Mouse (Mus musculus): ENCODE results near the gene Rap2a.

Rap2a gene

DNA sequence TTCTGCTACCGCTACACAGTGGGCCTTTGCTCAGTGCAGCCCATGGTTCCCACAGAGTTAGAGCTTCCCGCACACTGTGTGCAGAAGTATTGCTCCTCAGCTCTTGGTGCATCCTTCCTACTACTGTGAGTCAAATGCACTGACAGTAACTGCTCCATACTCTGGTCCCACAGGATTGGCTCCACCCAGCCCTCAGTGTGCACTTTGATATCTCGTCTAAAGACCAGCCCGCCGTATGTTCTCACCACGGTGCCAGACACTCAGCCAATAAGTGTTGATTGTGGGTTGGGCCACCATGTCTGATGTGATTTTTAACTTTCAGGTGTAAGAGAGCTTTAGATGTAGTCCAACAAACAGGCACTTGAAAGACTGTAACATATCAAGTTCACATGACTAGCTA lies 21.4 kb downstream of the Rap2a start:
- DNase-seq (ENCODE audit: low read depth, low spot score) = no peak

DNA sequence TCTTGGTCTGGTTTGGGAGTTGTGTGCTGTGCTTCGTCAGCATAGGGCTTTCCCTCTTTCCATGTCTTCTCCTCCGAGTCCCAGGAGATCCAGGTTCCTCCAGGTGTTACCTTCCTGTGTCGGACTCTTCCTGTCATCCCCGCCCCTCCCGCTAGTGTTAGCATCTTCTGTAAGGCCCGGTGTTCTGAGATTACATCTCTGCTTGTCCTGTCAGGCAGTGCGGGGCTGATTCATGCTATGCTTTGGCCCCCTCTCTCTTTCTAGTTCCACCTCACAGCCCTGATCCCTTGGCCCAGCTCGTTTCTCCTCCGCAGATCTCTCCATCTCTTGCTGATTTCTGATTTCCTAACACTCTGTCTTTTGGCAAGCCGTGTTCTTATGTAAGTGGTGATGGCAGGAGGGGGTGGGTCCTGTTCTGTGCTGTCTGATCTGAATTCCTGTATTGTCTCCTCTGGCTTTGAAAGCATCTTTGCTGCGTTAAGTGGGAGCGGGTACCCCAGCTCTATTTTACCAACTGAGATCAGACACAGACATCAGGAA lies 21.8 kb downstream of the Rap2a start:
- DNase-seq (ENCODE audit: low read depth, low spot score) = no peak

DNA sequence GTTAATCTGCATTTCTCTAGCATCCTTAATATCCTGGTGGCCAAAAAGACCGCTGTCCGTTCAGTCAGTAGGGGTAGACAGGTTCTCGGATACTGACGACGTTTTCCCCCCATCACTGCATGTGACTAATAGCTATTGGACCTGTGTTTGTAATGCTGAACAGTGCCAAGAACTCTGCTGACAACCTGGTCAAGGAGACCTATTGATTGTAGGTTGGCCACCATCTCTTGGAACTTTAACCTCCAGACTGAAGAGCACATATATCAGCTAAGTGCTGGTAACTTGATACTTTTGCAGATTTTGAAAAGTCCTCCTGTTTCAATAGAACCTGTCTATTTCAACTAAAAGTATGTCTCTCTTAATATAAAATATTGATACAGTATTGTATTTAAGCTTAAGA lies 22.5 kb downstream of the Rap2a start:
- DNase-seq (ENCODE audit: low read depth, low spot score) = no peak

DNA sequence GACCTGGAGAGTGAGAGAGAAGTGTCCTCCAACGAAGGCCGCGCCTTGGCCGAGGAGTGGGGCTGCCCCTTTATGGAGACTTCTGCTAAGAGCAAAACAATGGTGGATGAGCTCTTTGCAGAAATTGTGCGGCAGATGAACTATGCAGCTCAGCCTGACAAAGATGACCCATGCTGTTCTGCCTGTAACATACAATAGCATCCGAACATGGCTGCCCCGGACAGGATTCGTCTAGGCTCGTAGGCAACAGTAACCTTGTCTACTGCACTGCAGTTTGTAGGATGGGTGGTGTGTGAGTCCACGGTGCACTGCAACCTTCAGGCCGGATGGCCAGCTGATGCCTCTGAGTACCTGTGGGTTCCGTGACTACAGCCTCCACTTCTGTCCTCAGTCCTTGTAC lies 25.4 kb downstream of the Rap2a start:
- no peak for DNase-seq (ENCODE audit: low read depth, low spot score)

DNA sequence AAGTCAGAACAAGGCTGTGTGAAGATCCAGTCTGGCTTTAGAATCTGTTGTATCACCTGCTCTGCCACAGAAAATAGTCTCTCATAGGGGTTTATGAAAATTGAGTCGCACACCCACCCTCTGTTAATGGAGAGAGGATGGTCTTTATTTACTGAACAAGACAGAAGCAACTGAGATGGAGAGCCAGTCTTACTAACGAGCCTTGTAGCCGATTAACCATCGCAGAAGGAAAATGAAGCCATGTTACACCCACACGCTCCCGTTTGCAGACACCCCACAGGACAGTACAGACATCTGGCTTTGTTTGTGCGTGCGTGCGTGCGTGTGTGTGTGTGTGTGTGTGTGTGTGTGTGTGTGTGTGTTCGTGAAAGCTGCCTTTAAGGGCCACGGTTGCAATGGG lies 26.2 kb downstream of the Rap2a start:
- no peak for DNase-seq (ENCODE audit: low read depth, low spot score)

DNA sequence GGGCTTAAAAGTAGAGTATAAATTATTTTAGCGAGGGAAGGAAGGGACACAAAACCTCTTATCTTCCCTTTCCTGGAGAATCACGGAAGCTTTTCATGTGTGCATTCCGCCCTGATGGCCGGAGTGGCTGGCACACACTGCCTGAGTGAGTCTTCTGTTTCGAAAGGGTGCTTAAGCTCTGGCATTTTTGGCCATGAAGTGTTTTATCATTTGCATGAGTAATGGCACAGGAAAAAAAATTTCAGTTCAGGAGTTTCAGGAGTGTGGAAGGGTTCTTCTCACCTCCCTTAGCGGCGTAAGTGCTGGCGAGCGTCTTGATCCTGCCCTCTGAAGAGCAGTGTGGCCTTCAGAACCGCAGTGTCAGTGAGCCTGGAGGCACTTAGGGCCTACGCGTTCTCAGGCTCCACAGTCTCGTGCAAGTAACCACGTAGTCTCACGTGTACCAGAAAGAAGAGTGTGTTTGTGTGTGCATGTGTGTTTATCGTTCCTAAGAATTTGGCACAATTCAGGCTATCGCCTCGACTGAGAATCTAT lies 26.8 kb downstream of the Rap2a start:
- no peak for DNase-seq (ENCODE audit: low read depth, low spot score)

DNA sequence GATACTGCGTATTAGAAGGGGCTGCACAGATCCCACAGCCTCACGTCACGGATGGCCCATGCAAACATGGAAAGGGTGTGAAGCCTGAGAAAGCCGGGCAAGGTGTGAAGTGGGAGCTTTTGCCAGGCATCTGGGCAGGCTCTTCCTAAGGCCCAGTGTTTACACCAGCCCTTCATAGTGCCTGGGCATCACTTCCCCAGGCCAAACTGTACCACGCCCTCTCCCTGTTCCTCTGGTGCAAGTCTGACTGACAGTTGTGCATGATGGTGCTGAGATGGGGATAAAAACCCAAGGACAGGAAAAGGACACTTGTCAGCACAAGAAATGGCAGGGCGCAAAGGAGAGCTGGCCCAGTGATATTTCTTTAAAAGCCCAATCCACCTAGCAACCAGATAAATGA lies 27.7 kb downstream of the Rap2a start:
- no peak for DNase-seq (ENCODE audit: low read depth, low spot score)

DNA sequence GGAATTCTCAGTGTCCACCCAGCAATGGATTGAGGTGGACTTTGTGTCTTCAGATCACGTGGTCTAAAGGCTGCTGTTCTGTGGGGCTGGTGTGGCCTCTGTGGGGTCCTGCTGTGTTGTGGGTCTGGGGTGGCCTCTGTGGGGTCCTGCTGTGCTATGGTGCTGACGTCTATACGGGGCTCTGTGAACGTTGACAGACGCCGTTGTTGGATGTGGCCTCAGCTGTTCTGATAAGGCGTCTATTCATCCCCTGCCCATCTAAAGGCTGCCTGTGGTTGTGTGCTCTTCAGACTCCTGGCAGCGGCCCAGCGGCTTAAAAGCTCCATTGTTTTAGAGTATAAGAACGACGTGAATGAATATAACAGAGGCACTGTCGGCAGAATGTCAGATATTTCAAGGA lies 29.3 kb downstream of the Rap2a start:
- no peak for DNase-seq (ENCODE audit: low read depth, low spot score)

DNA sequence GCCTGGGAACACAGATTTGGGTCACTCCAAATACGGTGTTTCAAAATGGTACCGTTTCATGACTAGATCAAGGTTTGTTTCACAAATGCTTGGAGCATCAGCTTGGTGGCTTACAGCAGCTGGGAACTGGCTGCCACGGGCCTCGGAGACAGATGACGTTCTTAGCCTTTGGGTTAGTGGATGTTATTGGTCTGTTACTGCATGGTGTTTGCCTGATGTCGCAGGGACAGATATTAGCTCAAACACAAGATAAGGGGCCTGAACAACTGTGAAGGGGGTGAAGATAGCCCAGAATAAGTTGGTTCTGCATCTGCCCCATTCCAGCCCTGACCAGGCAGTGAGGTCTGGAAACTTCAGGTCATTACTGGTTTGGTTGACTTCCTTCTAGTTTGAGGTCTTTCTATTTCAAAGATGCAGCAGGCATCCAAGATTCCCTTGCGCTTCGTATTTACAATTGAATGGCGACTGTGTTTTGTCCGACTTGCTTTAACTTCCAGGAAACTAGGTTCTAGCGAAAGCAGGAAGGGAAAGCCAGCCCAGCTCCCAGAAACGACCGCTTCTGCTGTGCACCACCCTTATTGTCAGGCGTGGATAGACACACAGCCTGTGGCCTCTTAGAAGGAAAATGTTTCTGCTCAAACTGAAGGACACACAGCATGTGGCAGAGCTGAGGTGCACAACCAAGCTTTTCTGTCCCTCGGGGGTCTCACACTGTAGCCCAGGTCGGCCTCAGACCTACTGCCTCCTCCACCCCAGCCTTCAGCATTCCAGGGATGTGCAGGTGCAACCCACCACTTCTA lies 30.5 kb downstream of the Rap2a start:
- no peak for DNase-seq (ENCODE audit: low read depth, low spot score)

DNA sequence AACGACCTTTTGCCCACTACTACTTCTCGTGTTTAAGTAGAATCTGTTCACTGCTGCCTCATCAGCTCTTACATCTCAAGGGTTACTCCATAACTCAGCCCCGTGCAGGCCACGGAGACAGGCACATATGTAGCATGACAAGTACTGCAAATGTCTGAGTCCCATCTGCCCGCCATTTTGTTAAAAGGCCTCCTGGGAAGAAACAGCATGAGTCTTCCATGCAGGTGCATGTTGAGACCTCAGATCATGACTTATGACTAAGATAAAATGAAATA lies 31.1 kb downstream of the Rap2a start:
- no peak for DNase-seq (ENCODE audit: low read depth, low spot score)

DNA sequence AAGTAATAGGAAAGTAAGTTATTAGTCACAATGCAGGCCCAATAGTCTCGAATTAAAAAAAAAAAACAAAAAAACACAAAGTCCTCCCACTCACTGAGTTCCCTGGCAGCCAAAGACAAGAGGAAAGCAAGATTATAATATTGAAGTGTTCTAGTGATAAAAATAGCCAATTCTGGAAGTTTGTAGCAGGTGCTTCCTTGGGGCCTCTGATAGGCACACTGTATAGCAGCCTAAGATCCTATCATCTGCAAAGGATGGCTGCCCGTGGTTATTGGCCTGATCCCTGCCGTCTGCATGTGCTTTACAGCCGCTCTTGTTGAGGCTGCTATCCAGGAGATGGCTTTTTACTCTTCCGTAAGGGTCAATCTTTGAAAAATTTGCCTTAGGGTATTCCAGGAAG lies 33.6 kb downstream of the Rap2a start:
- DNase-seq (ENCODE audit: low read depth, low spot score) = no peak

DNA sequence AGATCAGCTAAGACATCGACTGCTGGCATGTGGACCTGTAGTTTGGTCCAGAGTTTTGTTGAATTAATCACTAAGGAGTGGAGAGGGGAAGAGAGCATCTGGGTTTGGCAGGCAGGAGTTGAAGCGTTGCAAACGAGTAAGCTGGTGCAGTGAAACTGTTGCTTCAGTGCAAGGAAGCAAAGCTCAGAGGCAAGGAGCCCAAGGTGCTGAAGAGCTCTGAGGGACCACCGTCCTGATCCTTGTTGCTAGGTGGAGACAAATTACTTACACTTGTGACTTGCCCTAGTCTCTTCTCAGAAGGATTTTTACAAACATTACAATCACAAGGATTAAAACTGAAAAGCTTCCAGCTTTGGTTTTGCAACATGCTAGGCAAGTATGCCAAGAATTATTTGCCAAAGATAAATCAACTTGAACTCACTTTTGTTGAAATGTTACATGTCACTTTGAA lies 36.6 kb downstream of the Rap2a start:
- DNase-seq (ENCODE audit: low read depth, low spot score) = no peak

DNA sequence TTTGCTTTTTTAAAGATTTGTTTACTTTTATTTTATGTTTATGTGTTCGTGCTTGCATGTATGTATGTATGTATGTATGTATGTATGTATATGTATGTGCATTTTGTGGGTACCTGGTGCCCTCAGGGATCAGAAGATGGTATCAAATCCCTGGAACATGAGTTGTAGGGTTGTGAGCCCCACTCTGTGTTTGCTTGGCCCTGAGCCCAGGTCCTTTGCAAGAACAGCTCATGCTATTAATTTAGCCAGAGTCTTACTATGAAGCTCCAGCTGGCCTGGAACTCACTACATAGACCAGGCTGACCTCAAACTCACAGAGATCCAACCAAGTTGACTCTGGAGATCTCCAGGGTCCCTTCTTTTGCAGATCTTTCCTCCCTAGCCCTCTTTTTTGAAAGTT lies 37.1 kb downstream of the Rap2a start:
- no peak for DNase-seq (ENCODE audit: low read depth, low spot score)

DNA sequence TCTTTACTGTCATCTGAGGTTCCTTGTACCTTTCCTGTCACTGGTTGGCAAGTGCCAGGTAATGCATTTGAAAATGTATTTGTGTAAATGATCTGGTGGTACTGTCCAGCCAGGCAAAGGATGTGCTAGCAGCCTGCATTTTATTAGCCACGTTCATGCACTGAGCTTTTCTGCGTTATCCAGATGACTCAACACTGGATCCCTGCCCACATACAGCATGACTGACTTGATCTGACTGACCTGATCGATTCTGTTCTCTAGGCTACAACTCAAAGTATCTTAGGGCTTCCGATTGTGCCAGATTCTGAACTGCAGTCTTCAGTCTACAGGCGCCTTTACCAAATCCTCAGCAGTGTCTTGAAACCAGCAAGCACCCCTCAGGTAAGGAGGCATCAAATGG lies 40.5 kb downstream of the Rap2a start:
- no peak for DNase-seq (ENCODE audit: low read depth, low spot score)

DNA sequence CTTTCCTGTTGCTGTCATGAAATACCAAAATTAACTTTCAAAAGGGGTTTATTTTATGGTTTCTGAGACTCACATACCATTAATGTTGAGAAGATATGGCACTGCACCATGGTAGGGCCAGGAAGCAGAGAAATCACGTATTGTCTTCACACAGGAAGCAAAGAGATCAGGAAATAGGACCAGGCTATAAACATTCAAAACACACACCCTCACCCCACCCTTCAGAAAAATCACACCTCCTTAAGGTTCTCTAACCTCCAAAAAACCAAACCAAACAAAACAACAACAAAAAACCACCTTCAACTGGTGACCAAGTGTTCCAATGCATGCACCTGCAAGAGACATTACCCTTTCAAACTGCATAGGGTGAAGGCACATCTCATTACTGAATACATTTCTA lies 41.7 kb downstream of the Rap2a start:
- no peak for DNase-seq (ENCODE audit: low read depth, low spot score)

DNA sequence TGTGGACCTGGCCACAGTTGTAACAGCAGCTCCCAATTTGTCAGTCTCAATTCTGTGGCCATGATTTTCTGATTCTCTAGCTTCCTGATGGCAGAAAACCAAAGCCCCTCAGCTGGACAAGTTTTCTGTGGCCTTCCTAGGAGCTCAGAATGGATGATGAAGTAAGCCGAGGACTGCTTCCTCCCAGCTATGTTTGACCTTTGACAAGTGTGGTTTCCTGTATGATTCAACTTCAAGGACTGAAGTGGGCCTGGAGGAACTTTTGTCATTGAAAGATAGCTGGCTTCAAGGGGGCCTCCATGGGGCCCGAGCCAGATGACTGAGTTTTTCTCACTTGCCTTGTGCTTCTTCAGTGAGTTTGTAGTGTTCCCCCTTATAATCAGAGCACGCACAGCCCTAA lies 42.6 kb downstream of the Rap2a start:
- DNase-seq (ENCODE audit: low read depth, low spot score) = no peak

DNA sequence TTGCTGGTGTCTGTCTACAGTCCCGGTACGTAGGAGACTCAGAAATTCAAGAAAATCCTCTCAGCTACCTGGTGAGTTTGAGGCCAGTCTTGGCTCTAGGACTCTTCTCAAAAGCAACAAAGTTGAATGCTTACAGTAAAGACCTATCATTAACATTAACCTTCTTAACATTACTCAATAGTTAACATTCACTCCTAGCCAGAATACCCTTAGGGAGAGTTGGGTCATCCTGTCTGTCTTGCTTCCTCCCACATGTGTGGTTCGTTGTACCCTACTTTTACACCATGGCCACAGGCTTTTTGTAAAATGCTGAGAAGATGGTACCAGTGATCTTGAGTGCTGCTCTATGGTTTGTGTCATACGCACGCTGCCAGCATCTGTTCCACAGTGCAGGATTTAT lies 45.1 kb downstream of the Rap2a start:
- no peak for DNase-seq (ENCODE audit: low read depth, low spot score)

DNA sequence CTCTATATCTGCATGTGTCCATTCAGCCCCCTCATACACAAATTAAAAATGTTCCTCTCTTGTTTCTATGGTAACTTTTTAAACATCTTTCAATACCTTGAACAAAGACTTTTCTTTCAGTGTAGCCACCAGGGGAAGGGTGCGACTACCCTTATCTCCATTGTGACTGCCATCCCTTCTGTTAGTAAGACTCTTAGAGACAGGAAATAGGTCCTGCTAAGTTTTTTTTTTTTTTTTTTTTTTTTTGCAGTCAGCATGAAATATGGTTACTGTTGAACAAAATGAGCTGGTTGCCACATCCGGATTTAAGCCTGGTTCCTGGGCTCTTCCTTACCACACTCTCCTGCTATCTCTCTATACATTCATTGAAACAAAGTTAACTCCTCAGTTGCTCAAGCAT lies 47.4 kb downstream of the Rap2a start:
- no peak for DNase-seq (ENCODE audit: low read depth, low spot score)

DNA sequence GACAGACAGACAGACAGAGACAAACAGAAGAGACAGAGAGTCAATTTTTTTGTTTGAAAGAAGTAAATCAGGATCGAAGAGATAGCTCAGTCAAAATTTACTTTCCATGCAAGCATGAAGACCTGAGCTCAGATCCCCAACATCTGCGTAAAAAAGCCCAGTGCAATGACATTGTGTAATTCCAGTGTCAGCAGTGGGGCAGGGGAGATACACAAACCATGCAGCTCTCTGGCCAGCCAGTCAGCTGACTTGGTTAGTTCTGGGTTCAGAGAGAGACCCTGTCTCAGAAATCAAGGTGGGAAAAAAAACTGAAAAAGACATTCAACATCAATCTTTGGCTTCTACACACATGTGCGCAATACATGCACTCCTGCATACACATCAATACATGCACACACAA lies 55.1 kb downstream of the Rap2a start:
- DNase-seq (ENCODE audit: low read depth, low spot score) = no peak

DNA sequence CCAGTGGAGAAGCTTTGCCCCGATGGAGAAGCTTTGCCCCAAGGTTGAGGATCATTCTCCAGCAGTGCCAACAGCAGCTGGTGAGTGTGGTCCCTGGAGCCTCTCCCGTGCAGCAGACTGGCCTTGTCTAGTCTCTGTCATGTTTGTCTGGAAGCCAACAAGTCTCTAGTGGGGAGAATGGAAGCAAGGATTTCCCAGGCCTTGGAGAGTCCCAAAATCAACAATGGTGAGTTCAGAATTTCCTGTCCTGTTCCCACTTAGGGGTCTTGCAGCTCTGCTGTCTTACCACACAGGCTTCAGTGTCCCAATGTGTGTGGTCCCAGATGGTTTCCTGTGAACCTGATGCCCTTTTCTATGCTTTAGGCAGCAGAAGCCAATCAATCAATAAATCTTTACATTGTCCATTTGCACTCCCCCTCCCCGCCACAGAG lies 56.6 kb downstream of the Rap2a start:
- no peak for DNase-seq (ENCODE audit: low read depth, low spot score)

DNA sequence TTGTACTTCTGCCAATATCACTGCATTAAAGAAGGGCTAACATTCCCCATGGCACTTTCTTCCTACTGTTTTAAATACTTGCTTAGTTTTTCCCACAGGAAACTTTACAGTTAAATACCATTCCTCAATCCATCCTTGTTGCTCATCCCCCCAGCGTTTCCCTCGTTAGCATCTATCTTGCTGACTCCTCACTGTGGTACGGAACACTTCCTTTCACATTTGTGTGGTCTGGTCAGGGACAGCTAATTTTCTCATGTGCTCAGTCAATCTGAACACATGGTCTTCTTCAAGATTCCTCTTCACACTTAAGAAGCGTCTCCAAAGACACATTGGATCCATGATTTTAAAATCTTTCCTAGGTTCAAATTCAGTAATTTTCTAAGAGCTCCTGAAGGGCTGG lies 57.2 kb downstream of the Rap2a start:
- DNase-seq (ENCODE audit: low read depth, low spot score) = no peak

DNA sequence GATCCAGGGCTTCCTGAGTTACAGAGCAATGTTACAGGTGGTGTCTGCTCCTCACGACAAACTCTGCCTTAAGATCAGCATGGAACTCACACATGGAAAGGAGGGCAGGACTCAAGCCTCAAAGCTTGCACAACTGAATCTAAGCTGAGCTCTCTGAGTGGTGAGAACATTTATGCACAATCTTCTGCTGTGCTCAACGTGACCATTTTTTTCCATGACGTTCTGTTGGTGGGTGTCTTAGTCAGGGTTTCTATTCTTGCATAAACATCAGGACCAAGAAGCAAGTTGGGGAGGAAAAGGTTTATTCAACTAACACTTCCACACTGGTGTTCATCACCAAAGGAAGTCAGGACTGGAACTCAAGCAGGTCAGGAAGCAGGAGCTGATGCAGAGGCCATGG lies 57.7 kb downstream of the Rap2a start:
- no peak for DNase-seq (ENCODE audit: low read depth, low spot score)

DNA sequence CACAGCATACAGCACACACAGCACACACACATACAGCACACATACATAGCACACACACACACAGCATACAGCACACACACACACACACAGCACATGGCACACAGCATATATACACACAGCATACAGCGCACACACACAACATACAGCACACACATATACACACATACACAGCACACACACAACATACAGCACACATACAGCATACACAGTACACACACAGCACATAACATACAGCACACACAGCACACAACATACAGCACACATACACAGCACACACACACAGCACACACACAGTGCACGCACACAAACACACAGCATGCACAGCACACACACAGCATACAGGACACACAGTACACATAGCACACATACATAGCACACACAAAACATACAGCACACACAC lies 60.9 kb downstream of the Rap2a start:
- no peak for DNase-seq (ENCODE audit: low read depth, low spot score)

DNA sequence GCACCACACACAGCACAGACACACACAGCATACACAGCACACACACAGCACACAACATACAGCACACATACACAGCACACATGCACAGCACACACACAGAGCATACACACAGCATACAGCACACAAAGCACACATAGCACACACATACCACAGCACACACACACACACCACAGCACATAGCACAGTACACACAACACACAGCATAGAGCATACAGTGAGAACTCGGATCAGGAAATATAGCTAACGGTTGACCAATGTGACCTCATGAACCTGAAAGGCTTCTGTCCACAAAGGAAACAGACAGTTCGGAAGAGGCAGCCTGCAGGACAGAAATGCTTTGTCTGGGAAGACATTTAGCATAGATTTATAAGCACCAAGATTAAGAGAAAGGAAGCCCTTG lies 61.4 kb downstream of the Rap2a start:
- DNase-seq (ENCODE audit: low read depth, low spot score) = no peak

Measured in A20 (cell line).